Mouse (Mus musculus) bone marrow, adult 2 months (tissue): Measurements from ENCODE around the gene Kcnab2. TPM values are rescaled to one million over a fixed set of nuclear protein-coding genes. Genes with fewer than 3 reads are reported as not detected.

Experiments used
- H3K27ac ChIP-seq: fragments of 200-500 bp; 2 replicates; pipeline ENCODE4 v1.5.1; 2012; ENCODE audit warnings: low read depth, mild to moderate bottlenecking, control low read depth, inconsistent platforms, low read length; ENCODE audit not compliant: control insufficient read depth, poor library complexity, insufficient read depth
- H3K4me1 ChIP-seq: fragments of 200-500 bp; 2 replicates; pipeline ENCODE4 v1.6.1; 2011; ENCODE audit warnings: low read length; ENCODE audit not compliant: control insufficient read depth, insufficient read depth
- H3K4me3 ChIP-seq: fragments of 200-500 bp; replicated peaks from 2 replicates; pipeline ENCODE3; 2011; ENCODE audit warnings: mild to moderate bottlenecking, low read depth, low read length, control low read depth; ENCODE audit not compliant: control insufficient read depth
- CTCF ChIP-seq: fragments of 200-500 bp; IDR thresholded peaks from 2 replicates; pipeline ENCODE4 v1.5.1; 2011; ENCODE audit warnings: low read length, control low read depth; ENCODE audit not compliant: control insufficient read depth, insufficient read depth
- POLR2A ChIP-seq: fragments of 200-500 bp; IDR thresholded peaks from 2 replicates; pipeline ENCODE4 v1.6.1; 2011; ENCODE audit warnings: low read depth, mild to moderate bottlenecking, control low read depth, low read length, borderline replicate concordance; ENCODE audit not compliant: control insufficient read depth
- WGBS: fragments of 180-500 bp; shearing (Covaris S2); methylation state at CpG from one replicate; pipeline ENCODE4 v1.1.7; 2018; 5-methylcytosine and 5-hydroxymethylcytosine counted together
- polyA plus RNA-seq: library from polyadenylated mRNA; stranded (reverse); fragments of >200 nt; gene quantifications from 2 replicates; pipeline ENCODE4 v1.2.4, GENCODE M21; 2011; ENCODE audit warnings: low replicate concordance; ENCODE audit not compliant: missing spikeins, insufficient read depth, insufficient read length

Kcnab2 gene
- polyA plus RNA-seq, 1 experiment, result 38.7 TPM

GRCm38 (mm10) chr4:152447731-152448665, 29.7 kb downstream of the Kcnab2 start:
- peak; percentile 42; the same call in 1 of the 2 replicates for TF ChIP-seq POLR2A
- TF ChIP-seq CTCF, result no peak
- 11% methylated on average over 22 of the region's 22 CpGs for WGBS

GRCm38 (mm10) chr4:152446178-152446577, 31.5 kb downstream of the Kcnab2 start:
- peaks cover 10% of the 10 kb centered on the region for H3K4me1 ChIP-seq
- TF ChIP-seq POLR2A, result peak; percentile 33; the same call in 1 of the 2 replicates
- TF ChIP-seq CTCF, result no peak
- H3K4me3 ChIP-seq, result peak overlapping the region; percentile 63
- 11% methylated on average over 10 of the region's 10 CpGs for WGBS
- H3K27ac ChIP-seq, result peak overlapping the region; percentile 90

More at GRCm38 (mm10) chr4:152447731-152448665, 29.7 kb downstream of the Kcnab2 start:
- Histone ChIP-seq H3K4me3 (peak overlapping the region; percentile 80), H3K4me1 (peaks cover 11% of the 10 kb centered on the region), H3K27ac (peak overlapping the region; percentile 85)

DNA sequence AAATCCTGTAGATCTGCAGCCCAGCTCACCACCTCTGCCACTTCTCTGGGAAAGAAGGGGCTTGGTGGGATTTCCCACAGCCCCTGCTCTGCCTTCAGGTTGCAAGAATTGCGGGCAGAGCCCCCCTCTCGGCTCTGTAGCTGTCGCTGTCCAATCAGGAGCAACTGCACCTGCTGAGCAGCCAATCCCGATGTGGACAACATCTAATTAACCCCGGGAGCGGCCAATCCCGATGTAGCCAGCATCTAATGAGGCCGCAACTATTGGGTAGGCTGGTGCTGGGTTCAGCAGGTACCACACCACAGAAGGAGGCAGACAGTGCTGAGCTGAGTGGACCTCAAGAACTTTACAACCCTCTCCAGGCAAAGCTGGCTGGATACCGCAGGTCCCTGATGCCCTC, 36.1 kb downstream of the Kcnab2 start:
- TF ChIP-seq CTCF (no peak), POLR2A (no peak)
- Histone ChIP-seq H3K4me1 (peaks cover 7% of the 10 kb centered on the region), H3K27ac (no peak overlapping the region), H3K4me3 (no peak overlapping the region)
- WGBS, result 80% methylated on average over 9 of the region's 9 CpGs

GRCm38 (mm10) chr4:152440882-152441281, 36.8 kb downstream of the Kcnab2 start:
- H3K27ac ChIP-seq, result no peak overlapping the region
- H3K4me3 ChIP-seq, result no peak overlapping the region
- 81% methylated on average over 9 of the region's 9 CpGs for WGBS
- TF ChIP-seq POLR2A (no peak), CTCF (no peak)
- H3K4me1 ChIP-seq, result peaks cover 4% of the 10 kb centered on the region

DNA sequence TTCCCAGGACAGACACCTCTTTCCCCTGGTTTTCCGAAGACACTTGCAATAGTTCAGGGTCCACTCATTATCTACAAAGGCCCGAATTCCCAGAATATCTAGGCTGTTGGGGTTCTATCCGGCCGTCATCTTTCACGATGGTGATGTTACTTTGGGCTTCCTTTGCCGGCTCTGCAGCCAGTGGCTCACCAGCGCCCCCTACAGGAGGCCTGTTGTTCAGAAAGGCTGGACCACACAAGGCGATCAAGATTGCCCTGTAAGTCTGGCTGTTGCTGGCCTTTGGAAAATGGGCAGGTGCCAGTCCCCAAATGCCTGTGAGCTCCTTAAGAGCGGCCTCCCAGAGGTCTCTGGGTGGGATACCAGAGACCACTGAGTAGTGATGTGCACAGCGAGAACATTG, 42.4 kb downstream of the Kcnab2 start:
- Histone ChIP-seq H3K27ac (no peak overlapping the region), H3K4me1 (no peaks in the 10 kb centered on the region), H3K4me3 (no peak overlapping the region)
- 52% methylated on average over 10 of the region's 10 CpGs for WGBS
- TF ChIP-seq POLR2A, result no peak
- peak; percentile 83 for TF ChIP-seq CTCF

DNA sequence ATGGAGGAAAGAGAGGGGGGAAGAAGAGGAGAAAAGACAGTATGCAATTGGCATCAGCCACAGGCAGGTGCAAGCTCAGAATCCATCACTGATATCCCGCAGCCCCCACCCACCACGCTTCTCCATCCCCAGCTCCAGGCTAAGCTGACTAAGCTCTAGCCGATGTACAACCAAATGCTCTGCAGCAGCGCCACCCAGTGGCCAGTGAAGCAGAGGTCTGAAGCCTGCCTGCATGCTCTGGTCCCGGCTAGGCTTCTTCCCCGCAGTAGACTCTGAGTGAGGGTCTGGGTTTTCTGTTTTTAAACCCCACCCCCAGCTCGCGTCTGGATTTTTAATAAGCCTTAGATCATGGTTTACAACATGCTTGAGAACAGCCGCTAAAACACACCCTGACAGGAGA, 42.8 kb downstream of the Kcnab2 start:
- Histone ChIP-seq H3K27ac (no peak overlapping the region), H3K4me1 (no peaks in the 10 kb centered on the region), H3K4me3 (no peak overlapping the region)
- TF ChIP-seq POLR2A (no peak), CTCF (peak; percentile 80)
- 60% methylated on average over 9 of the region's 9 CpGs for WGBS

- 82% methylated on average over 5 of the region's 5 CpGs for WGBS
Measured at GRCm38 (mm10) chr4:152432308-152432707, 45.4 kb downstream of the Kcnab2 start.

GRCm38 (mm10) chr4:152428259-152428658, 49.4 kb downstream of the Kcnab2 start:
- no peaks in the 10 kb centered on the region for H3K4me1 ChIP-seq
- no peak overlapping the region for H3K4me3 ChIP-seq
- no peak overlapping the region for H3K27ac ChIP-seq
- 69% methylated on average over 8 of the region's 8 CpGs for WGBS
- TF ChIP-seq POLR2A (no peak), CTCF (no peak)

More at GRCm38 (mm10) chr4:152432308-152432707, 45.4 kb downstream of the Kcnab2 start:
- H3K27ac ChIP-seq, result no peak overlapping the region
- H3K4me1 ChIP-seq, result no peaks in the 10 kb centered on the region
- TF ChIP-seq CTCF (peak; percentile 61), POLR2A (no peak)
- H3K4me3 ChIP-seq, result no peak overlapping the region
